Mouse (Mus musculus) heart, embryonic 16.5 days (tissue): Measurements from ENCODE around the gene Rtn4rl2. TPM values are rescaled to one million over a fixed set of nuclear protein-coding genes. Genes with fewer than 3 reads are reported as not detected.
A peak's percentile ranks its signal among the peaks of the same experiment; 100 is the strongest.

Experiments used
- ATAC-seq: fragments of 200-750 bp; cut with Nextera tagmentation; replicated peaks from 2 replicates; pipeline ENCODE4 v1.8.0; 2017; ENCODE audit warnings: moderate number of reproducible peaks; ENCODE audit not compliant: insufficient read depth, low FRiP score; ENCODE audit errors: extremely low read depth
- H3K27ac ChIP-seq: fragments of 300-500 bp; sonication (generic); 2 replicates; pipeline ENCODE4 v1.5.1; 2014; ENCODE audit warnings: mild to moderate bottlenecking, low read length, control low read depth, moderate library complexity
- H3K27me3 ChIP-seq: fragments of 300-500 bp; sonication (generic); 2 replicates; pipeline ENCODE4 v1.6.1; 2014; ENCODE audit warnings: low read length, mixed read lengths; ENCODE audit not compliant: control insufficient read depth, insufficient read depth
- H3K36me3 ChIP-seq: fragments of 300-500 bp; sonication (generic); 2 replicates; pipeline ENCODE4 v1.6.1; 2014; ENCODE audit not compliant: control insufficient read depth, insufficient read depth
- H3K4me1 ChIP-seq: fragments of 300-500 bp; sonication (generic); 2 replicates; pipeline ENCODE4 v1.6.1; 2014; ENCODE audit warnings: low read length, mixed read lengths; ENCODE audit not compliant: control insufficient read depth, insufficient read depth
- H3K4me2 ChIP-seq: fragments of 300-500 bp; sonication (generic); 2 replicates; pipeline ENCODE4 v1.6.1; 2014; ENCODE audit warnings: low read depth, mild to moderate bottlenecking, control low read depth, low read length
- H3K4me3 ChIP-seq: fragments of 300-500 bp; sonication (generic); 2 replicates; pipeline ENCODE4 v1.5.1; 2014; ENCODE audit warnings: mild to moderate bottlenecking, control low read depth, low read length
- H3K9ac ChIP-seq: fragments of 300-500 bp; sonication (generic); 2 replicates; pipeline ENCODE4 v1.6.1; 2014; ENCODE audit warnings: low read length, control low read depth
- H3K9me3 ChIP-seq: fragments of 300-500 bp; sonication (generic); replicated peaks from 2 replicates; pipeline ENCODE4 v1.6.1; 2016; ENCODE audit warnings: low read length; ENCODE audit not compliant: control insufficient read depth
- WGBS: fragments of 180-500 bp; shearing (Covaris S2); extraction: QIAGEN DNeasy Blood & Tissue Kit; methylation state at CpG from one replicate; pipeline ENCODE4 v1.1.7; 2014; 5-methylcytosine and 5-hydroxymethylcytosine counted together
- polyA plus RNA-seq: library from polyadenylated mRNA; unstranded; fragments of >200 nt; fragmentation: Nextera tagmentation; extraction: Ambion mirVana; gene quantifications from 2 replicates; pipeline ENCODE4 v1.2.1, GENCODE M21; 2015

The Rtn4rl2 gene
- polyA plus RNA-seq, 1 experiment from 2014 or later = 1.7 TPM

DNA sequence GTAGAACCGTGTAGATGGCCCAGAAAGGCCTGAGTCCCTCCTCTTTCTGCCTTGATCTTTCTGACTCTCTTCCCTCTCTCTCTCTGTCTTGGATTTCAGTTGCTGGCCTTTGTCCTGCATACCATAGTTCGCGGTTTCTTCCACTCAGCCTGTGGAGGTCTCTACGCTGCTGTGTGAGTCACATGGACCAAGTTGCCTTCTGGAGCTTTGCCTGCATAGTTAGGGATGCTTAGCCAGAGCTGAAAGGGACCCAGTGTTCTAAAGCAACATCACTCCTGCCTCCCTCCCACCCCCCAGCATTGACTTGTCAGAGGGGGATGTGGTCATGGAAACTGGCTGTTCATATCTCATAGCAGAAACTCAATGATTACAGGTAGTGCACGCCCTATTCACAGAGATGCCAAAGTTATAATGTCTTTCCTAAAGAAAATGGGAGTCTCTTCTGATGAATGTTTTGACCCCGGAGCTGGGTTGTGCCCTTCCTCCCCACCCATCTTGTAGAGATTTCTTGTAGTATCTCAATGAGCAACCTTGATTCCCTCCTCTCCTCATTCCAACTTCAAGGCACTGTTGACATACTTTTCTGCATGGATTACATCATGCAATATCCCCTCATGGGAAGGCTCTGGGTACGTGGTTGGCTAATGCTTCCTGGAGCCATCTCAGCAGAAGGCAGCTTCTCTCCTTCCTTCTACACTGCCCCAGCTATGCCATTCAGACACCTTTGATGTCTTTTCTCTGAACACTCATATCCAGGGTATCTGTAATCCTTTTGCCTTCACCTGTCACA, 26.3 kb downstream of the Rtn4rl2 start:
- Histone ChIP-seq H3K27me3 (peaks cover 2% of the 10 kb centered on the region), H3K4me3 (no peak overlapping the region), H3K9ac (no peak overlapping the region), H3K36me3 (peaks cover 8% of the 10 kb centered on the region), H3K27ac (no peak overlapping the region), H3K9me3 (no peaks in the 10 kb centered on the region), H3K4me2 (no peak overlapping the region), H3K4me1 (no peaks in the 10 kb centered on the region)
- no peak for ATAC-seq
- 78% methylated on average over 7 of the region's 7 CpGs for WGBS

DNA sequence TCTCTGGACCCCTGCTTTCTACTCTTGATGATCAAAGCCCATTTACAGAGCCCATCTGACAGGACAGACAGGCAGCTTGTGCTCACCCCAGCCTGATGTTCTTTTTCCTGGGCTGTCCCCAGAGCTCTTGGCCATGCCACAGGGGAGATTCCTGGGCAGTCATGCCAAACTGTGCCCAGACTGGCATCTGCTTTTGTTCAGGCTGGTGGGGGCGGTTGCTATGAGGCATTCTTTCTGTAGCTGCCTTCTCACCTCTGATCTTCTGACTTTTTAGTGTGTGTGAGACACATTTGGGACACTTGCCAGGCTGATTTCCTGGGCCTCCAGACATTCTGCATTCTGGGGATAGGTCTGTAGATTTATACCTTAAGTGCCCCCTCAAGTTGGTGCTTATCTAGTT, 28.0 kb downstream of the Rtn4rl2 start:
- H3K9me3 ChIP-seq = no peaks in the 10 kb centered on the region
- H3K27ac ChIP-seq = no peak overlapping the region
- no peaks in the 10 kb centered on the region for H3K4me1 ChIP-seq
- H3K27me3 ChIP-seq = no peaks in the 10 kb centered on the region
- peaks cover 8% of the 10 kb centered on the region for H3K36me3 ChIP-seq
- no peak overlapping the region for H3K4me2 ChIP-seq
- no peak overlapping the region for H3K4me3 ChIP-seq
- ATAC-seq = no peak
- no peak overlapping the region for H3K9ac ChIP-seq
- WGBS = 93% methylated on average over 1 of the region's 1 CpGs

GRCm38 (mm10) chr2:84855732-84856131, 30.8 kb downstream of the Rtn4rl2 start:
- Histone ChIP-seq H3K27me3 (no peaks in the 10 kb centered on the region), H3K9ac (no peak overlapping the region), H3K4me1 (peaks cover 3% of the 10 kb centered on the region), H3K36me3 (peaks cover 8% of the 10 kb centered on the region), H3K4me2 (no peak overlapping the region), H3K4me3 (no peak overlapping the region), H3K9me3 (no peaks in the 10 kb centered on the region), H3K27ac (no peak overlapping the region)
- WGBS = 47% methylated on average over 2 of the region's 2 CpGs
- ATAC-seq = 0 out of 2 replicates have a peak, but pooled peaks have one; percentile 38

GRCm38 (mm10) chr2:84851130-84852040, 35.1 kb downstream of the Rtn4rl2 start:
- peak; percentile 67 for ATAC-seq
- no peaks in the 10 kb centered on the region for H3K9me3 ChIP-seq
- peaks cover 4% of the 10 kb centered on the region; the same call in 1 of the 2 replicates for H3K36me3 ChIP-seq
- WGBS = 41% methylated on average over 23 of the region's 23 CpGs
- peak overlapping the region; percentile 55 for H3K4me2 ChIP-seq
- H3K4me1 ChIP-seq = peaks cover 8% of the 10 kb centered on the region
- H3K9ac ChIP-seq = no peak overlapping the region
- no peaks in the 10 kb centered on the region for H3K27me3 ChIP-seq
- no peak overlapping the region for H3K27ac ChIP-seq
- H3K4me3 ChIP-seq = peak overlapping the region; percentile 23; the same call in 1 of the 2 replicates

DNA sequence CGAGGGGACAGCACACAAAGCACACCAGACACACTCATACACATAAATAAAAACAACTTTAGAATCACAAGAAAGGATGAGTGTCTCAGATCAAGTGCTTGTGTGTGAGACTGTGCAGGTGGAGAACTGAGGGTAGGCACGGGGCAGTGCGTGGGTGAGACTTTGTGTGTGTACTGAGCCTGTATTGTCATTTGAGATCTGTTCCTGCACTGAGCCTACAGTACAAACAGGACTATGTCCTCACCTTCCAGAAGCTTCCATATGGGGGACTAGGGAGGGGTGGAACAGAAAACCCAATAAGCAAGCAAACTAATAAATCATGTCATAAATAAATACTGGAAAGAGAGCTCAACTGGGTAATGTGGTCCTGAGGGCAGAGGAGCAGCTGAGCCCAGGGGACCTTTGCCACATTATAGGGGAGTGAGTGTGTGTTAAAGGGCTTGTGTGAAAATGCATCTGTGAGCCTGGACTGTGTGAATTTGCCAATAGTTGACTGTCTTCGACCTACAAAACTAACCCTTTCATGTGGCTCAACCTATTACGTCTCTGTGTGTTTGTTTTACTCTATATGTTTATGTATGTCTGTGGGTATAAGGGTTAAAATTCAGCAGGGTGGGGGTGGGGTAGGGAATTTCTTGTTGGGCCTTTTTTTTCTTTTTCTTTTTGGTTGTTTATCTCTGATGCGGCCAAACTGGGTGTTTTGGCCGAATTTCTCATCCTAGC, 35.9 kb downstream of the Rtn4rl2 start:
- Histone ChIP-seq H3K9me3 (no peaks in the 10 kb centered on the region), H3K9ac (no peak overlapping the region), H3K27ac (no peak overlapping the region), H3K4me1 (peaks cover 10% of the 10 kb centered on the region), H3K27me3 (no peaks in the 10 kb centered on the region), H3K36me3 (peaks cover 4% of the 10 kb centered on the region; the same call in 1 of the 2 replicates), H3K4me3 (peak overlapping the region; percentile 23; the same call in 1 of the 2 replicates), H3K4me2 (peak overlapping the region; percentile 55)
- ATAC-seq = no peak
- 60% methylated on average over 7 of the region's 7 CpGs for WGBS

- 24% methylated on average over 1 of the region's 1 CpGs for WGBS
- H3K27ac ChIP-seq = no peak overlapping the region
- H3K27me3 ChIP-seq = no peaks in the 10 kb centered on the region
- no peaks in the 10 kb centered on the region for H3K9me3 ChIP-seq
- ATAC-seq = no peak
- H3K9ac ChIP-seq = no peak overlapping the region
- H3K4me1 ChIP-seq = peaks cover 30% of the 10 kb centered on the region
- no peak overlapping the region for H3K4me3 ChIP-seq
- no peaks in the 10 kb centered on the region for H3K36me3 ChIP-seq
- no peak overlapping the region for H3K4me2 ChIP-seq
These were observed 41.3 kb downstream of the Rtn4rl2 start for GRCm38 (mm10) chr2:84845226-84845625.

DNA sequence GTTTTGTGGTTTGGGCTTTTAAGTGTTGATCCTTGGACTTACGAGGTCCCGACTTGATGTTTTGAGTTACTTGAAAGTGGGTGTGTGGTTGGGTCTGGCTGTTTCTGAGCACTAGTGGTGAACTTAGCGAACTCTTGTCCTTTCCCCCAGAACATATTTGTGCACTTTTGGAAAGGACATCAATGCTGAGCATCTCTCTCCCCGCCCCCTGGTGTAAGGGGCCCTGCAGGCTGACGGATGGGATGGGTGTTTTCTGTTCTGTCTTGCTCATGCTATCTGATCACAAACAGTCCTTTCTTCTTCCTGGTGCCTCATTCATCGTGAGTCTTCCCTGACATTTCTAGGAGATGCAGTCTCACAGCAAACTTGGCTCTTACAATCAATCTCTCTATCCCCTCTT, 42.9 kb downstream of the Rtn4rl2 start:
- ATAC-seq = no peak
- H3K4me3 ChIP-seq = no peak overlapping the region
- no peaks in the 10 kb centered on the region for H3K9me3 ChIP-seq
- no peak overlapping the region for H3K4me2 ChIP-seq
- WGBS = 75% methylated on average over 6 of the region's 6 CpGs
- H3K27me3 ChIP-seq = peaks cover under 1% of the 10 kb centered on the region; the same call in 1 of the 2 replicates
- no peak overlapping the region for H3K9ac ChIP-seq
- H3K4me1 ChIP-seq = peaks cover 32% of the 10 kb centered on the region
- H3K27ac ChIP-seq = no peak overlapping the region
- H3K36me3 ChIP-seq = no peaks in the 10 kb centered on the region

GRCm38 (mm10) chr2:84841905-84842304, 44.6 kb downstream of the Rtn4rl2 start:
- H3K36me3 ChIP-seq = no peaks in the 10 kb centered on the region
- no peaks in the 10 kb centered on the region for H3K9me3 ChIP-seq
- ATAC-seq = no peak
- H3K27ac ChIP-seq = no peak overlapping the region
- no peak overlapping the region for H3K4me3 ChIP-seq
- no peak overlapping the region for H3K9ac ChIP-seq
- H3K4me1 ChIP-seq = peaks cover 37% of the 10 kb centered on the region
- peaks cover 5% of the 10 kb centered on the region; the same call in 1 of the 2 replicates for H3K27me3 ChIP-seq
- peak overlapping the region; percentile 99 for H3K4me2 ChIP-seq
